Mouse (Mus musculus) layer of hippocampus, adult 9-10 months (tissue): ENCODE measurements at regions not wholly inside any gene's neighbourhood (a gene's known extent, or its start where the extent isn't known, plus 50 kb on each side); places are given as distances from the start of the nearest gene placed in this dataset.
A peak's percentile ranks its signal among the peaks of the same experiment; 100 is the strongest.

Source experiments
- DNase-seq: peaks from one replicate; pipeline ENCODE4 v3.0.0; 2022; ENCODE audit warnings: low spot score

GRCm38 (mm10) chr5:58705561-58705960 is 987.8 kb downstream of the Pcdh7 start:
- DNase-seq = peak; percentile 39

GRCm38 (mm10) chr5:58712381-58712780 is 994.6 kb downstream of the Pcdh7 start:
- no peak for DNase-seq

GRCm38 (mm10) chr5:58733366-58733765 is 1015.6 kb downstream of the Pcdh7 start:
- no peak for DNase-seq

- DNase-seq = no peak
Observed at GRCm38 (mm10) chr5:58733961-58734360, 1016.2 kb downstream of the Pcdh7 start.

- DNase-seq = peak; percentile 76
Observed at GRCm38 (mm10) chr5:58736610-58737009, 1018.8 kb downstream of the Pcdh7 start.

- DNase-seq = no peak
Observed at GRCm38 (mm10) chr5:58737264-58737883, 1019.6 kb downstream of the Pcdh7 start.

- no peak for DNase-seq
Observed at GRCm38 (mm10) chr5:58738041-58738440, 1020.3 kb downstream of the Pcdh7 start.

GRCm38 (mm10) chr5:58740759-58741158 is 1023.0 kb downstream of the Pcdh7 start:
- no peak for DNase-seq

GRCm38 (mm10) chr5:58747684-58748083 is 1029.9 kb downstream of the Pcdh7 start:
- DNase-seq = no peak

GRCm38 (mm10) chr5:58751777-58752176 is 1034.0 kb downstream of the Pcdh7 start:
- DNase-seq = no peak
